Mouse (Mus musculus) mouse embryonic stem cell (cell line): ENCODE measurements at regions not wholly inside any gene's neighbourhood (a gene's known extent, or its start where the extent isn't known, plus 50 kb on each side); places are given as distances from the start of the nearest gene placed in this dataset.

Experiments
- in situ Hi-C, 2 experiments: fragments of 300-500 bp; cut with MboI; formaldehyde crosslinking; loops; 1 replicate in 1 of 2; 3 replicates in 1 of 2; pipeline ENCODE4 v1.14.3; 2019 to 2020; ENCODE audit warnings: low sequenced_read_pairs in 2 of 2, low pct_unique_long_range_greater_than_20kb in 1 of 2, mixed read lengths in 1 of 2; ENCODE audit not compliant: unreplicated experiment in 1 of 2

- in situ Hi-C loops = no loop called here
Observed at GRCm38 (mm10) chr14:24617393-24617861, 130.5 kb downstream of the Rps24 start.

- in situ Hi-C loops = no loop called here
Observed at GRCm38 (mm10) chr14:24618226-24619038, 131.5 kb downstream of the Rps24 start.

GRCm38 (mm10) chr14:24631994-24632393, 145.1 kb downstream of the Rps24 start:
- in situ Hi-C loops = no loop called here

GRCm38 (mm10) chr14:24641853-24642252, 154.9 kb downstream of the Rps24 start:
- in situ Hi-C loops = no loop called here

- in situ Hi-C loops = no loop called here
Observed at GRCm38 (mm10) chr14:24644117-24644808, 157.3 kb downstream of the Rps24 start.

GRCm38 (mm10) chr14:24646239-24646848, 159.4 kb downstream of the Rps24 start:
- in situ Hi-C loops = no loop called here

- in situ Hi-C loops = no loop called here
Observed at GRCm38 (mm10) chr14:24647722-24648121, 160.8 kb downstream of the Rps24 start.

- in situ Hi-C loops = no loop called here
Observed at GRCm38 (mm10) chr14:24650195-24650901, 163.4 kb downstream of the Rps24 start.

- in situ Hi-C loops = no loop called here
Observed at GRCm38 (mm10) chr14:24650902-24651270, 164.0 kb downstream of the Rps24 start.

GRCm38 (mm10) chr14:24652591-24652990, 165.7 kb downstream of the Rps24 start:
- in situ Hi-C loops = no loop called here

GRCm38 (mm10) chr14:24655580-24655979, 168.7 kb downstream of the Rps24 start:
- in situ Hi-C loops = no loop called here

- in situ Hi-C loops = no loop called here
Observed at GRCm38 (mm10) chr14:24661797-24662196, 174.9 kb downstream of the Rps24 start.

GRCm38 (mm10) chr14:24665210-24665609, 178.3 kb downstream of the Rps24 start:
- in situ Hi-C loops = no loop called here
